In genomic region chr3:102676946-102677534, GRCm38 (mm10) we compare ENCODE assay signal across 10 mouse cellular contexts. TPM values are rescaled to one million over a fixed set of nuclear protein-coding genes. Genes with fewer than 3 reads are reported as not detected.
DNase-seq lines count a peak whose midpoint lies in the region; ATAC-seq and TF ChIP-seq lines count a peak whose summit lies in the region.
"Had no signal": no experiment of that assay in that cellular context is flagged by ENCODE, and none has a peak within 500 bp of the region (broad histone marks: within the 10 kb centered on the region; RNA-seq: fewer than 3 reads in every experiment).

No protein-coding gene starts in this region.

- peak; percentile 59 for DNase-seq in kidney, adult 2 months
- peak; percentile 69 for DNase-seq in cerebellum, adult 9-11 months
- peak; percentile 63 to 82 for DNase-seq in layer of hippocampus, postnatal 14 days (ENCODE audit: low spot score in 2 of 2)
- peak; percentile 84 for DNase-seq in right cerebral cortex, adult 18-20 months
- DNase-seq in spleen, postnatal 36 days (ENCODE audit: low spot score in 2 of 2): no peak
- no peak for DNase-seq in adrenal gland, adult 2 months
- DNase-seq in stomach, postnatal 0 days (ENCODE audit: low spot score): no peak

- H3K9me3 ChIP-seq in kidney, embryonic 15.5 days (replicated peaks): no peaks in the 10 kb centered on the region
- H3K9me3 ChIP-seq in stomach, postnatal 0 days (ENCODE audit: control insufficient read depth, low read length): no peaks in the 10 kb centered on the region
- H3K9me3 ChIP-seq: heart, embryonic 15.5 days; lung, embryonic 15.5 days had no signal

- TF ChIP-seq EP300 in stomach, postnatal 0 days (optimal IDR thresholded peaks at IDR 0.05): no peak

- no peak for TF ChIP-seq CTCF in kidney, adult 2 months (conservative IDR thresholded peaks at IDR 0.05; ENCODE audit: insufficient read depth, insufficient read length, low read depth, low read length)
- no peak for TF ChIP-seq CTCF in stomach, postnatal 0 days (IDR thresholded peaks at IDR 0.05; ENCODE audit: low read depth)

- H3K27me3 ChIP-seq in kidney, adult 2 months (replicated peaks; ENCODE audit: control insufficient read depth, insufficient read depth, low read length): no peaks in the 10 kb centered on the region
- no peaks in the 10 kb centered on the region for H3K27me3 ChIP-seq in kidney, embryonic 15.5 days
- no peaks in the 10 kb centered on the region for H3K27me3 ChIP-seq in stomach, postnatal 0 days (ENCODE audit: control insufficient read depth, insufficient read depth, low read length)
- H3K27me3 ChIP-seq: lung, embryonic 15.5 days had no signal

- no peaks in the 10 kb centered on the region for H3K36me3 ChIP-seq in kidney, adult 2 months (ENCODE audit: control insufficient read depth, insufficient read depth, low read length)
- H3K36me3 ChIP-seq in kidney, embryonic 15.5 days: no peaks in the 10 kb centered on the region
- no peaks in the 10 kb centered on the region for H3K36me3 ChIP-seq in stomach, postnatal 0 days (ENCODE audit: control insufficient read depth, insufficient read depth, low read length)
- H3K36me3 ChIP-seq: heart, embryonic 15.5 days; lung, embryonic 15.5 days had no signal

- H3K27ac ChIP-seq in kidney, adult 2 months (ENCODE audit: insufficient read depth, low read depth, low read length): 0 out of 2 replicates have a peak overlapping the region, but pooled peaks have one; percentile 75
- no peak overlapping the region for H3K27ac ChIP-seq in kidney, embryonic 15.5 days
- H3K27ac ChIP-seq in stomach, postnatal 0 days (replicated peaks): no peak overlapping the region
- H3K27ac ChIP-seq: heart, embryonic 15.5 days; lung, embryonic 15.5 days had no signal

- H3K9ac ChIP-seq in kidney, embryonic 15.5 days: no peak overlapping the region
- H3K9ac ChIP-seq in stomach, postnatal 0 days (ENCODE audit: low read length): no peak overlapping the region
- H3K9ac ChIP-seq: heart, embryonic 15.5 days; lung, embryonic 15.5 days had no signal

- H3K4me2 ChIP-seq in kidney, embryonic 15.5 days: no peak overlapping the region
- no peak overlapping the region for H3K4me2 ChIP-seq in stomach, postnatal 0 days (replicated peaks; ENCODE audit: low read depth)
- H3K4me2 ChIP-seq: heart, embryonic 15.5 days; lung, embryonic 15.5 days had no signal

- peaks cover 26% of the 10 kb centered on the region for H3K4me1 ChIP-seq in kidney, adult 2 months (ENCODE audit: control insufficient read depth, insufficient read depth, low read length)
- H3K4me1 ChIP-seq in kidney, embryonic 15.5 days: 0 out of 2 replicates have a peak, but pooled peaks cover 3% of the 10 kb centered on the region
- 0 out of 2 replicates have a peak, but pooled peaks cover 3% of the 10 kb centered on the region for H3K4me1 ChIP-seq in stomach, postnatal 0 days (replicated peaks; ENCODE audit: control insufficient read depth, insufficient read depth)
- H3K4me1 ChIP-seq: heart, embryonic 15.5 days had no signal

- H3K4me3 ChIP-seq in kidney, adult 2 months (ENCODE audit: insufficient read depth, low read depth, low read length): no peak overlapping the region
- H3K4me3 ChIP-seq in kidney, embryonic 15.5 days (replicated peaks): no peak overlapping the region
- H3K4me3 ChIP-seq in stomach, postnatal 0 days (ENCODE audit: low read depth, low read length): no peak overlapping the region
- H3K4me3 ChIP-seq: heart, embryonic 15.5 days; lung, embryonic 15.5 days had no signal

- 71% methylated on average over 7 of the region's 7 CpGs for WGBS in kidney, adult 2 months
- WGBS in kidney, embryonic 15.5 days: 75% methylated on average over 7 of the region's 7 CpGs
- WGBS in stomach, postnatal 0 days: 50% methylated on average over 7 of the region's 7 CpGs

- no peak for TF ChIP-seq POLR2A in kidney, adult 2 months (IDR thresholded peaks at IDR 0.05; ENCODE audit: low read depth, low read length)

- ATAC-seq in kidney, embryonic 15.5 days (replicated peaks; ENCODE audit: low FRiP score): no peak
- no peak for ATAC-seq in stomach, postnatal 0 days (ENCODE audit: low FRiP score, low TSS enrichment)

RNA-seq across cellular contexts. Expression of gene Tspan2, which starts 57.3 kb away (rescaled TPM):
- polyA plus RNA-seq in kidney, adult 2 months (2012; rRNA removed): 1.4 and 3.0 TPM in 2 replicates
- 7.4 and 9.1 TPM in 2 replicates for polyA plus RNA-seq in kidney, embryonic 15.5 days (2015; fragmentation: Nextera tagmentation; extraction: Ambion mirVana)
- total RNA-seq in layer of hippocampus, postnatal 14 days (2021): 100 to 1,000 TPM; 120 to 140 TPM
- total RNA-seq in adrenal gland, adult 2 months (2021): 1 to 10 TPM; 3.4 to 8.6 TPM
- 0.28 and 0.36 TPM in 2 replicates for polyA plus RNA-seq in adrenal gland, adult 2 months (2012; rRNA removed)
- 20.7 and 21.3 TPM in 2 replicates for polyA plus RNA-seq in stomach, postnatal 0 days (2015; fragmentation: Nextera tagmentation; extraction: Ambion mirVana)

Comparison
In these comparisons a context has a peak if more than half of its experiments do, and no peak if none do; other contexts are left out.
1. DNase-seq: peak in kidney, adult 2 months (single experiment), cerebellum, adult 9-11 months (single experiment), layer of hippocampus, postnatal 14 days (2 of 2) and right cerebral cortex, adult 18-20 months (single experiment); none in spleen, postnatal 36 days (0 of 2), adrenal gland, adult 2 months (single experiment) and stomach, postnatal 0 days (single experiment).